Mouse (Mus musculus) erythroblast, embryonic 14.5 days (primary cell): Measurements from ENCODE around the gene Lct.

Experiments used
- GATA1 ChIP-seq: IDR thresholded peaks from 2 replicates; pipeline ENCODE4 v1.6.1; 2012; ENCODE audit warnings: low read length, inconsistent platforms, mixed read lengths
- TAL1 ChIP-seq: IDR thresholded peaks from 3 replicates; pipeline ENCODE4 v1.6.1; 2012; ENCODE audit warnings: low read length, inconsistent platforms, mixed read lengths

- TF ChIP-seq TAL1 (no peak), GATA1 (no peak)
Observed at GRCm38 (mm10) chr1:128368732-128369441, 40.8 kb upstream of the Lct start.
